Mouse (Mus musculus): ENCODE measurements around the gene Mosmo.
"Not testable (repeated sequence)": the region's sequence is repeated elsewhere in the genome, so short reads cannot be mapped to it uniquely, and the experiment has no call there.

The Mosmo gene

DNA sequence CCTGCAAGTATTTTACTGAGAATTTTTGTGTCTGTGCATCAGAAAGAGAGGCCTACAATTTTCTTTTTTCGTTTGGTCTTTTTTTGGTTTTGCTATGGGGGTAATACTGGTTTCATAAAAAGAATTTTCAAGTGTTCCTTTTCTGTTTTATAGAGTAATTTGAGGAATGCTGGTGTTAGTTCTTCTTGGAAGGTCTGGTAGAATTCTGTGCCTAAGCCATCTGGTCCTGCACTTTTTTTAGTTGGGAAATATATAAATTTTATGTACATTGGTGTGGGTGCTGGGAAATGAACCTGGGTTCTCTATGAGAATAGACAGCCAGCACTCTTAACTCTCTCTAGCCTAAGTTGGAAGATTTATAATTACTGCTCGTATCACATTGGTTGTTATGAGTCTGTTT is 34.7 kb downstream of the Mosmo start:
- no peak for DNase-seq

DNA sequence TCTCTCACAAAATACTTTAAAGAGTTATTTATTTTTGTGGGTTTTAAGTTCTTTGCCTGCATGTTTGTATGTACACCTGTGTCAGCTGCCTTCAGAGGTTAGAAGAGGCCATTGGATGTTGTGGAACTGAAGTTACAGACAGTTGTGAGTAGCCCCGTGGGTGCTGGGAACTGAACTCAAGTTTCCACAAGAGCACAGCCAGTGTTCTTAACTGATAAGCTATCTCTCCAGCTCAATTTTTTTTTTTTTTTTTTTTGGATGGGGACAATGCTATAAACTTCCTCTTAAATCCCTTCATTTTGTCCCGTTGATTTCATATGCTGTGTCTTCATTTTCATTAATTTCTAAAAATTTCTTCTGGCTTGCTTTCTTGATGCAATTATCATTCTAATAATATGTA is 35.8 kb downstream of the Mosmo start:
- DNase-seq = no peak

DNA sequence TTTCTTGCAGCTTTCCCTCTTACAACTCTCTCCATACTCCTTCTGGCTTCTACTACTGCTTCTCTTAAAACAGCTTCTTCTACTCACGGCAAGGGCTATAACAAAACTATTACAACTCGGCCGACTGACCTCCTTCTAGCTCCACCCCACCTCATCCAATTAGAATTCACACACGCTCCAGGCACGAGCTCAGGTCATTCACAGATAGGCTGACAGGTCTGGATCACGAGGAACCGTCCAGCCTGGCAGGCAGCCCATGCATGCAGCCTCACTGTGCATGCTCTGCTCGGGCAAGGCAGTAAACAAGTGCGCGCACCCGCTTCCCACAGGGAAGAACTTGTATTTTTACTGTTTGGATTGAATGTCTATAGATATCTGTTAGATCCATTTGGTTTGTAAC is 36.5 kb downstream of the Mosmo start:
- DNase-seq = not testable (repeated sequence)

DNA sequence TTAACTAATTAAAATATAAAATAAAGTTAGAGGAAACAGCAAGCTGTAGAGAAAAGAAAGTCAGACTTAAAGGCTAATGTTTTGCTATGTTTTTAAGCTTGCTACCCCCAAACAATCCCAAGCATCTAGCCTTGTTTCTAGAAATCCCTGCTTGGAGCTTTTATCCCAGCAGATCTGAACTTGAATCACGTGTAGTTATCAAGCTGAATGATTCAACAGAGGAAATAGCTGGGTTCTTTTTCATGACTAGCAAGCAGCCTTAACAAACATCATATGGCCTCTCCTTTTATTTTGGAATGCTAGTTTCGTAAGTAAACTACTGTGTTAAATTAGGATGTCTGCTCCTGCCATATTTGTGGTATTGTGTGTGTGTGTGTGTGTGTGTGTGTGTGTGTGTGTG is 39.8 kb downstream of the Mosmo start:
- no peak for DNase-seq

GRCm38 (mm10) chr7:120721051-120721450 is 43.6 kb downstream of the Mosmo start:
- DNase-seq = no peak

- no peak for DNase-seq
These were observed 44.0 kb downstream of the Mosmo start for GRCm38 (mm10) chr7:120721456-120721855.

GRCm38 (mm10) chr7:120722063-120722462 is 44.6 kb downstream of the Mosmo start:
- no peak for DNase-seq

DNA sequence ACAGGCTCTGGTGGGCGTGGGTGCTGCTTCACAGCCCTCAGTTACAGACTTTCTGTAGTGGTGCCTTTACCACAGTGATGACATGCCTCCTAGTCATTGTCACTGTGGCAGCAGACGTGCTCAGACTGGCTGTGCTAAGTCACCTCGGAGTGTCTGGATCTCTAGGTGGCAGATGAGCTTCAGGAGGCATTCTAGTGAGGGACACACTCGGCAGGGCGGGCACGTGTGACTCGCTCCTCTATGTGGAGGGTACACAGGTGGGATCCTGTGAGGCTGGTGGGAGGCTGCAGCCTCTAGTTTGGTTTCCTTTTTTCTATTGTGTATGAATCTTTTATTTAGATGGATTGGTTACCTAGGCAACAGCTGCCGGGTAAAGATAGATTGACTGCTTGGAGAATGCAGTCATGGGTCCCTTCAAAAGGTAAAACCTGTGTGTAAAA is 45.4 kb downstream of the Mosmo start:
- no peak for DNase-seq

DNA sequence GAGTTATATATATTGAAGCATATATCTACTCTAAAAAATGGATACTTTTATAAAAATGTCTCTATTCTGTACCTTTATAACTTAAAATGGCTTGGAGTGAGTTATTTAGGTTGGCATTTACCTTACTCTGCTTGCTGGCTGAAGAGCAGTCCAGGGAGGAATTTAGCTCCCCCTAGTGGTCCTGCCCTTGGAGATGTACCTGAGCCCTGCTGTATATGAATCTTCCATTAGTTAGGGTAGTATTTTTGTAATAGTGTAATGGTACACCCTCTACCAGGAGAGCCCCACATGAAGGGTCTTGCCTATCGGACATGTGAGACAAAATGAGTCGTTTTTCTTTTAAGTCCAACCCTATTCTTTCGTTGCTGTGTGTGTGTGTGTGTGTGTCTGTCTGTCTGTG is 50.2 kb downstream of the Mosmo start:
- no peak for DNase-seq

DNA sequence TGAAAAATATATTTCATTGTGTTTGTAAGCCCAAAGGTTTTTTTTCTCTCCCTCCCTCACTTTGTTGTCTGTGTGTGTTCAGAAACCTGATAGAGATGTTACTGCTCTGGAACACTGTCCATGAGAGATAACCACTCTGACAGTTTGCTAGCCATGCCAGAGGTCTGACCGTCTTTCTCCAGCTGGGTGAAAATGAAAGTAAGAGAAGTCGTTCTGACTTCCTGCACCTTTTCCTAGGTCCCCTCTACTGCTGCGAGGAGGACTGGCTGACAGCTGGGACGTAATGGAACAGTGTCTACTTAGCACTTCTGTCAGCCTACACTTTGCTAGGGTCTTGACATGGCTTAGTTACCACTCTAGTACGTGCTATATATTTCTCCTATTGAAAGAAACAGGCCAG is 52.2 kb downstream of the Mosmo start:
- no peak for DNase-seq

DNA sequence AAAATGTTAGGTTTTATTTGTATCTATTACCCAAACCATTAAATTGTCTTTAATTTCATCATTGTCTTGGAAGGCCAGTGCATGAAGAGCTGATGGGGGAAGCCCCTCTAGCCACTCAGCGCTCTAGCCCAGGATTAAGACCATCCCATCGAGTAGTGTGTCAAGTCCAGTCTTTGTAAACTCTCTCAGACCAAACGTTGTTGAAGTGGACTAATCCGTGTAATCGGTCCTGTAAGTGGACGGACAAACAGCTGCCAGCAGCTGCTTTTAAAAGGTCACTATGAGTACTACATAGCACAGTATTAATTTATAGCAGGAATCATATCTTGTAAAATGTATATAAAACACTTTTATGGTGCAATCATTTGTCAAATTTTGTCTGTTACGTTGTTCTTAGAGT is 55.5 kb downstream of the Mosmo start:
- DNase-seq = no peak

DNA sequence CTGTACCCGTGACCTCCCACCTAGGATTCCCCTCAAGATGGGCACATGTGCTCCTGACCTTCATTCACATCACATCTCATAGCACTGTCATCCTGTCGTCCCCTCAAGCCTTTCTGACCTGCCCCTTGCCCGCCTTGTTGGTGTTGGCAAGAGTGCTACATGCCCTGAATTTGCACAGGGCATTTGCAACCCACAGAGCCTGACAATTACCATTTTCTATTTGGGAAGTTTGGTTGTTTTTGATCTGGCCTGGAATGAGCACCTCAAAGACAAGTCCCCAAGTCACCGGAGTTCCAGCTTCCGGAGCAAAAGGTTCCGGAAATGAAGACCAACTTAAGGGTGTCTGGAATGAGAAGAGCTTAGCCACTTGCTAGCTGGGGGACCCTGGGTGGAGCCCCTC is 61.6 kb downstream of the Mosmo start, which contains the start of gene Vwa3a:
Gene Vwa3a, plus strand, starts transcription at position 301 of the 400 bp plus-strand sequence.
- DNase-seq = no peak

GRCm38 (mm10) chr7:120739558-120740101 is 62.2 kb downstream of the Mosmo start:
- DNase-seq = no peak

DNA sequence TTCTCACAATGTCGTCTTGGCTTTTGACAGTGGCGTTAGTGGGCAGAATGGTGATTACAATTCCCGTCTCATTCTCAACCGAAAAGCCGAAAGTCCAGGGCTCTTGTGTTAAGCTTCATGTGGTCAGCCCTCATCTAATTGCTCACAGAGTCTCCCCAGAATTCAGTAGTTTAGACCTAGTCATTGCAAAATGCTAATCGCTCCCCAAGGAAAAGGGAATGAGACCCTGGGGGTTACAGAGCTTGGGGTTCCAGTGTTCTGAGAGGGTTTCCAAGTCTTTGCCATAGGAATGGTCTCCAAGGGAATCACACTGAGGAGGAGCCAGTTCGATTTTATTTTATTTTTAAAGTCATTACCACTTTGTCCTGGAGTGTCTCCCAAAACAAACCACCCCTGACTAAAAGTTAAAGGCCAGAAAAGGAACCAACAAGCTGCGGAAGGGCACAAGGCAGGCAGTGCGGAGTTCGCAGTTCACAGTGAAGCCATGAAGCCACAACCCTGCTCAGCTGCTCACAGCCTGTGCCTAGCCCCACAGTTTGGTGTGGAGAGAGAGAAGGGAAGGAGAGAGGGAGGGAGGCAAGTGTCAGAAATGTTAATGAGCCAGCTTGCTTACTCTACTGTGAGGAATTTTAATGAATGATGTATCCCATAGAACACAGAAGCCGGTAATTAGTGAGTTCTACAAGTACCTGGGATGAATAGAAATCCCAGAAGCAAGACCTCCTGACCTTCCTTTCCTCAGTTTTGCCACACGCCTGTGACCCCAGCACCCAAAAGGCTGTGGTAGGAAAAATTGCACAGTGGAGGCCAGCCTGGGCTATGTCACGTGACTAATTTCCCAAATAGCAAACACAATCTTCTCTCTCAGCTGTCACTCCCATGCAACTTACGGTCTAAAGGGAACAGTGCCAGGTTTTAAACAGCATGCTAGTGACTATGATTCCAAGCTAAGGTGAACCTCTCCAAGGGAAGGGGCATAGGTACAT is 66.2 kb downstream of the Mosmo start:
- DNase-seq = no peak

DNA sequence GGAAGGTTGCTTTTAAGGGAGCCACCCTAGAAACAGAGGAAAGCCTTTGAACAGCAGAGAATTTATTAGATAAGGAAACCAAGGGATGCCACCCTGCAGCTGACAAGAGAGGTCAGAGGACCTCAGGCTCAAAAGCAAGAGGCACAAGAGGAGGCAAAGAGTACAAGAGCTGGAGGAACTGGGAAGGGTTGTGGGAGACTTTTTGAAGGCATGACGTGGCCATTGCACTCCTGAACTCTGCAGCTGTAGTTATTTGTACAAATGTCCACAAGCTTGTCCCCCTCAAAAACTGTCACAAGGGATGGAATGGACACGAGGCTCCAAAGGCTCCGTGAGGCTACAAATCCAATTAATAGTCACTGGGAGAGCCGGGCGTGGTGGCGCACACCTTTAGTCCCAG is 67.2 kb downstream of the Mosmo start:
- DNase-seq = no peak

DNA sequence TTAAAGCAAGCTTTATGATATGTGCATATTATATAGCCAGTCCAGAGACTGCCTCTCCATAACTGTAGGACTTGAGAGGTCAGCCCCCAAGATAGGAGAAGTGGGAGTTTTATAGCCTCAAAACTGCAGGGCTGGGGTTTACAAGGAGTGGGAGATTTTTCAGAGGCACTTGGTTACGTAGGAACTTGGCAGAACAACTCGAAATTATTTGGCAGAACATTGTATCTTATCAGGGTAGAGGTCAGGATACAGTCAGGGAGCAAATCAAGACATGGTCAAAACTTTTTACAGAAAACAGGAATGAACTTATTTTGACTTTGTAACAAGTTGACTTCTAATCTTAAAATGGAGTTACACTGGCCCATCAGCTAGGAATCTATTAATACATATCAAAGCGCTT is 68.6 kb downstream of the Mosmo start:
- no peak for DNase-seq

DNA sequence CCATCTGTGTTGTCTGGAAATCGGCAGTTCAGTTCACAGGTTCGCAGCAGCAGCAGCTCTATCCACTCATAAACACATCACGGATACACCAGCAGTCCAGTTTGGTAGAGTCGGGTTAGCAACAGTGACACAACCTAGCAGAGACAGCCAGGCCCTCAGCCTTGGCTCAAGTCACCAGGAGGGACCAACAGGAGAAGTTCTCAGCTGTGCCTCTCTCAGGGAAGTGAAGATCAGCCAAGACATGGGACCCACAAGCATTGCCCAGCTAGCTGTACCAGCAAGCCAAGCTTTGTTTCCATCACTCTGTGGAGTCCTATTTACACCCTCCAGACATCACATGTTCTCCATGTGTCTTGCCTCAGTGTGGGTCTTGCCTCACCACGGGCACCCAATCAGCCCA is 69.4 kb downstream of the Mosmo start:
- no peak for DNase-seq

DNA sequence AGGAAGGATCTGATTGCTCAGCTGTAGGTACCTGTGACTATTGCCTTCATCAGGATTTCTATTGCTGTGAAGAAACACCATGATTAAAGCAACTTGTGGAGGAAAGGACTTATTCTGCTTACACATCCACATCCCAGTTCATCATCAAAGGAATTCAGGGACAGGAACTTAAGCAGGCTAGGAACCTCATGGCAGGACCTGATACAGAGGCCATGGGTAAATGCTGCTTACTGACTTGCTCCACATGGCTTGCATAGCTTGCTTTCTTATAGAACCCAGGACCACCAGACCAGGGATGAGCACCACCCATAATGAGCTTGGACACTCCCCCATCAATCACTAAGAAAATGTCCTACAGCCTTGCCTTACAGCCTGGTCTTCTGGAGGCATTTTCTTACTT is 71.1 kb downstream of the Mosmo start:
- no peak for DNase-seq

GRCm38 (mm10) chr7:120751330-120751729 is 73.9 kb downstream of the Mosmo start:
- DNase-seq = no peak

DNA sequence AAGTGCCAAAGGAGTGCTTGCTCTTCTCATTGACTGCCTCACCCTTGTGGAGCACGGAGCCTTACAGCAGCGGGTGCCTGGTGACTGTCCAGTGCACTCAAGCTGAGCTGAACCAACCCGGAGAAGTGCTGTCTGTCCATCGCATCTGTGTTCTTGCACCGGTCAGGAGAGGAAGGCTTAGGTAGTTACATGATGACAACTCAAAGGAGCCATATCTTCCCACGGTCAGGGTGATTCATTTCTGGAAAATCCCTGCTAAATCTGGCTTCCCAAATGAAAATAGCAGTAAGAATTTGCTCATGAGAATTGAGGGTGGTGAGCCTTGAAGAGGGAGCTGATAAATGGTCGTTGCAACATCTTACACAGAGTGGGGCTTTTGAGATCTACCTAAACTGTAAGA is 74.5 kb downstream of the Mosmo start:
- no peak for DNase-seq

DNA sequence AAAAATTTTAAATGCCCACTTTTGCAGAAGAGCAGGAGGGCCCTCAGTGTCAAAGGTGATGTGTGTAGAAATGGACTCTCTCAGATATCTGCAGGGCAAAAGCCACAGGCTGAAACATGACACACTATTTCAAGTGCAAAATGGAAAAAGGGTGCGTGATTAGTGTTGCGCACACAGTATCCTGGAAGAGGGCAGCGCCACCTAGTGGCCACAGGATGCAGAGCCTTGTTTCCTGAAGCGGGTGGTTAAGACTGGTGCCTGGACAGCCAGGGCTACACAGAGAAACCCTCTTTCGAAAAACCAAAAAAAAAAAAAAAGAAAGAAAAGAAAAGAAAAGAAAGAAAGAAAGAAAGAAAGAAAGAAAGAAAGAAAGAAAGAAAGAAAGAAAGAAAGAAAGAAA is 77.3 kb downstream of the Mosmo start:
- peak; percentile 62 for DNase-seq

GRCm38 (mm10) chr7:120767369-120767768 is 90.0 kb downstream of the Mosmo start:
- DNase-seq = no peak

DNA sequence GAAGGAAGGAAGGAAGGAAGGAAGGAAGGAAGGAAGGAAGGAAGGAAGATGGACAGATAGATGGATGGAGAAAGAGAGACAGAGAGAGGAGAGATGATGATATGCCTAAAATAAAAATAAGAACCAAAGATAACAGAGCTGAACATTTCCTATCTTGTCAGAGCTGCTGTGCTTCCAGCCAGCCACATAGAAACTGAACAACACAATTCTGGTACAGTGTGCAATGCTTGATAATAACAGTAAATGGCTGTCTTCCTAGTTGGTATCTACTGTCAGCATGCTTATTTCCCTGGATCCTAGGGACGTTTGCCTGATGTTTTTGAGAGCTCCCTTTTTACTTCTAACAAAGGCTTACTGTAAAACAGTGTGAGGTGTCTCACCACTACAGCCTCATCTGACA is 94.0 kb downstream of the Mosmo start:
- DNase-seq = no peak

- DNase-seq = no peak
These were observed 100.6 kb downstream of the Mosmo start for GRCm38 (mm10) chr7:120778012-120778411.

Data from cerebellum, adult 9-11 months (tissue).